Mouse (Mus musculus) macrophage (primary cell): Measurements from ENCODE around the gene Gse1. TPM values are rescaled to one million over a fixed set of nuclear protein-coding genes. Genes with fewer than 3 reads are reported as not detected.
A peak's percentile ranks its signal among the peaks of the same experiment; 100 is the strongest.

Source experiments
- H3K27ac ChIP-seq: fragments of 350-480 bp; formaldehyde crosslinking; 2 replicates; pipeline ENCODE4 v1.9.0; 2021
- H3K36me3 ChIP-seq: fragments of 350-480 bp; formaldehyde crosslinking; 2 replicates; pipeline ENCODE4 v1.9.0; 2021; ENCODE audit errors: inconsistent target
- H3K4me3 ChIP-seq: fragments of 350-480 bp; formaldehyde crosslinking; 2 replicates; pipeline ENCODE4 v1.9.0; 2021; ENCODE audit errors: inconsistent target
- H3K79me2 ChIP-seq: fragments of 350-480 bp; formaldehyde crosslinking; 2 replicates; pipeline ENCODE4 v1.9.0; 2021; ENCODE audit errors: inconsistent target
- WGBS: methylation state at CpG from one replicate; pipeline ENCODE4 v1.1.7; 2026; ENCODE audit warnings: inconsistent platforms; ENCODE audit not compliant: missing documents; 5-methylcytosine and 5-hydroxymethylcytosine counted together
- polyA plus RNA-seq: library from polyadenylated mRNA; stranded (reverse); fragments of 250-400 nt; gene quantifications from 3 replicates; pipeline ENCODE4 v1.2.4, GENCODE M21; 2018; ENCODE audit warnings: inconsistent platforms

Gene Gse1
- polyA plus RNA-seq, 1 experiment from 2014 or later = 10.8 TPM

DNA sequence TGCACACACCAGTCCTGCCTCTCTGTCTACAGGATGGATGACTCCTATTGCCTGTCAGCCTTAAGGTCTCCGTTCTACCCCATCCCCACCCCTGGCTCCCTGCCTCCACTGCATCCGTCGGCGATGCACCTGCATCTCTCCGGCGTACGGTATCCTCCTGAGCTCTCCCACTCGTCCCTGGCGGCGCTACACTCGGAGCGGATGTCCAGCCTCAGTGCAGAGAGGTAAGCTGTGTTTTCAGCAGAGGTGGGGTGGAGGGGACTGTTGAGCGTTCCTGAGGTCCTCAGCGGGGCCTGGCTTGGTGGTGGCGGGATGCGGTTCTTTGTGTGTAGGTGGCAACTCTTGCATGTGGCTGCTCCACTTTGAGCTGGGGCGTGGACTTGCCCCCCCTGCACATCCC is 339.5 kb downstream of the Gse1 start:
- H3K4me3 ChIP-seq = no peak overlapping the region
- peaks cover 17% of the 10 kb centered on the region; the same call in 1 of the 2 replicates for H3K79me2 ChIP-seq
- H3K27ac ChIP-seq = no peak overlapping the region
- 94% methylated on average over 13 of the region's 17 CpGs for WGBS
- peaks cover 28% of the 10 kb centered on the region; the same call in 1 of the 2 replicates for H3K36me3 ChIP-seq

DNA sequence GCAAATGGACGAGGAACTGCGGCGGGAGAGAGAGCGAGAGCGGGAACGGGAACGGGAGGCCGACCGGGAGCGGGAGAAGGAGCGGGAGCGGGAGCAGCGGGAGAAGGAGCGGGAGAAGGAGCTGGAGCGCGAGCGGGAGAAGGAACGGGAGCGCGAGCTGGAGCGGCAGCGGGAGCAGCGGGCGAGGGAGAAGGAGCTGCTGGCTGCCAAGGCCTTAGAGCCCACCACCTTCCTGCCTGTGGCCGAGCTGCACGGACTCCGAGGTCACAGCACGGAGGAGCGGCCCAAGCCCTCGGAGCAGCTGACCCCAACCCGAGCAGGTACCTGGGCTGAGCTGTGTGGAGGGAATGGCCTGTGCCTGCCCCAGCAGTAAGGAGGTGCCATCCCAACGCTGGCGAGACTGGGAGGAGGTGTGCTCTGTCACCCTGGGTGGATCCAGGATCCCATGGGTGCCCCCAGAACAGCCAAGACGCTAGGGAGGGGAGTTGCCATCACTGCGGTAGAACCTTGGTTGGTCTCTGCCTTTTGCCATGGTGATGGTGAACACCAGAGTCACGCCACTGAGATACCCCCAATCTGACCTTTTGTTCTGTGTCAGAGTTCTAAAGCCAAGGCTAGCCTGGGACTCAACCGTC is 340.0 kb downstream of the Gse1 start:
- 94% methylated on average over 35 of the region's 37 CpGs for WGBS
- no peak overlapping the region for H3K27ac ChIP-seq
- H3K4me3 ChIP-seq = no peak overlapping the region

DNA sequence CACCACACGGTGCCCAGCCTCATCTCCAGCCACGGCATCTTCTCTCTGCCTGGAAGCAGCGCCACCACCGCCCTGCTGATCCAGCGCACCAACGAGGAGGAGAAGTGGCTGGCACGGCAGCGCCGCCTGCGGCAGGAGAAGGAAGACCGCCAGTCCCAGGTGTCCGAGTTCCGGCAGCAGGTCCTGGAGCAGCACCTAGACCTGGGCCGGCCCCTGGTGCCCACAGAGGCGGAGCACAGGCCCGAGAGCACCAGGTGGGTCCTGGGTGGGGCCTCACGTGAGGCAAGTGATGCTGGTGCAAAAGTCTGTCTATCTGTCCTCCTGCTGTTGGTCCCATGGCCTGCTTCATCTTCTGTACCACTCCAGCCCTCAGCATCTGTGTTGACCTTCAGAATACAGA is 340.9 kb downstream of the Gse1 start:
- 95% methylated on average over 8 of the region's 17 CpGs for WGBS
- H3K27ac ChIP-seq = no peak overlapping the region

More for the DNA sequence above, 340.0 kb downstream of the Gse1 start:
- peaks cover 33% of the 10 kb centered on the region; the same call in 1 of the 2 replicates for H3K36me3 ChIP-seq
- H3K79me2 ChIP-seq = peaks cover 17% of the 10 kb centered on the region; the same call in 1 of the 2 replicates

DNA sequence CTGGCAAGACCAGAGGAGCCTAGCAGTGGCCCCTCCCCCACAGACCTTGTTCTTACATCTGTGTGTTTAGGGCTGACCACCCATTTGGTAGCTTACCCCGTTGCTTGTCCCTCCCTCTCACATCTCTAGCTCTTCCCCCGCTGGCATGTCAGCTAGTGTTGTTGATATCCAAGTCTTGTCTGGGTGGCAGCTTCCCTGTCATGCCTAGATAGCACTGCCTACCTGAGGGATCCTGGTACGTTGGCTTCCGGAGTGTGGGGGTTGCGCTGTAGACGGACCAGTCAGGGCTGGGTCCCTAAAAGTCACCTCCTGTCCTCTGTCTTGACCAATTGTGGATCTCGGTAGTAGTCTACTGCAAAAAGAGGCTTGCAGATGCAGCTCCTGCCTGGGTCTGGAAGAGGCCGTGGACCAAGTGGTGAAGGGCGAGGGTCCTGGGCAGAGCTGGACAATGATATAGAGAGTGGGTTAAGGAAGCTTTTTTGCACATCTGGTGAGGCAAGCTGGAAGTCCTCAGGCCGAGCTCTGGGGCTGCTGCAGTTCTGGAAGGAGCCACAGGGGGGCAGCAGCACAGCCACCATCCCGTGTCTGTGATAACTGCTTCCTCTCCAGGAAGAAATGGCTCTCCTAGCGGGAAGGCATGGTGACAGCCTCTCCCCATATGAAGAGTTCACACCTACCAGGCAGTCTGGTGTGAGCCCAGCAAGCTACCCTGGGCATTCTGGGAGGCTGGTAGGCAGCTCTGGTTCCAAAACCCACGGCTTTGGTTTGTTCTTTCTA is 341.9 kb downstream of the Gse1 start:
- H3K4me3 ChIP-seq = no peak overlapping the region
- H3K27ac ChIP-seq = no peak overlapping the region
- H3K79me2 ChIP-seq = peaks cover 16% of the 10 kb centered on the region; the same call in 1 of the 2 replicates
- peaks cover 51% of the 10 kb centered on the region for H3K36me3 ChIP-seq
- WGBS = 61% methylated on average over 13 of the region's 13 CpGs

More for the DNA sequence above, 340.9 kb downstream of the Gse1 start:
- peaks cover 41% of the 10 kb centered on the region; the same call in 1 of the 2 replicates for H3K36me3 ChIP-seq
- no peak overlapping the region for H3K4me3 ChIP-seq
- peaks cover 17% of the 10 kb centered on the region; the same call in 1 of the 2 replicates for H3K79me2 ChIP-seq

DNA sequence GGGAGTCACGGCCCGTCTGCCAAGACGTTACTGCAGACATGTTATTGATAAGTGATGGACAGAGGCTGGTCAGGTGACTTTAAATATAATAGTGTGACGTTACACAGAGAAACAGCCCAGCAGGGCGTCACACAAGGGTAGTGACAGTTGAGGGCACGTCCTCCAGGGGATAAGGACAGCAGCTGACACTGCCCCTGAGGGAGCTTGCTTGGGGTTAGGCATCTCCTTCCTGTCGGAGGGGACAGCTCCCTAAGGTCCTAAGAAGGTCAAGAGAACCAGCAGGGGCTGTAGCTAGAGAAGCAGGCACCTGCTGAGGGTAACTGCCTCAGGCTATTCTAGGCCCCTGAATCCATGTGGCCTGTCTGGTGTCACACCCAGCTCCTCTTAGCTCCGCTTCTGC is 343.3 kb downstream of the Gse1 start:
- Histone ChIP-seq H3K79me2 (peaks cover 2% of the 10 kb centered on the region; the same call in 1 of the 2 replicates), H3K4me3 (no peak overlapping the region), H3K36me3 (peaks cover 64% of the 10 kb centered on the region), H3K27ac (no peak overlapping the region)
- 100% methylated on average over 8 of the region's 8 CpGs for WGBS

- H3K27ac ChIP-seq = peak overlapping the region; percentile 22; the same call in 1 of the 2 replicates
- no peaks in the 10 kb centered on the region for H3K79me2 ChIP-seq
- 14% methylated on average over 20 of the region's 21 CpGs for WGBS
- peaks cover 64% of the 10 kb centered on the region for H3K36me3 ChIP-seq
- H3K4me3 ChIP-seq = no peak overlapping the region
These were observed 344.3 kb downstream of the Gse1 start for GRCm38 (mm10) chr8:120572534-120572933.

DNA sequence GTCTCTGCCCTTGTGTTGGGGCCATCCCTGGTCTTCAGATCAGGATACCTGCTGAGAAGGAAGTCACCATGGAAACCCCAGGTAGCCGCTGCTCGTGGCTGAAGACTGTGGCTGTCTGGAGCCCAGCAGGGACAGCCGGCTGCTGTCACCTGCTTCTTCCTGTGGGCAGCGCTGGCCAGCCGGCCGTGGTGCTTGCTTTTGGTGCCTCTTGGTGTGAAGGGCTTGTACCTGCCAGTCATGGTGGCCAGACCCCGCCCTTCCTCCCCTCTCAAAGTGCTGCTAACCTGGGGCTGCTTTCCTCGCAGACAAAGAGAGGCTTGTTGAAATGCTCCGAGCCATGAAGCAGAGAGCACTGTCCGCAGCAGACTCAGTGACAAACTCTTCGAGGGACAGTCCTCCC is 345.6 kb downstream of the Gse1 start:
- Histone ChIP-seq H3K36me3 (peaks cover 73% of the 10 kb centered on the region), H3K27ac (no peak overlapping the region), H3K79me2 (no peaks in the 10 kb centered on the region), H3K4me3 (no peak overlapping the region)
- WGBS = 90% methylated on average over 11 of the region's 11 CpGs

DNA sequence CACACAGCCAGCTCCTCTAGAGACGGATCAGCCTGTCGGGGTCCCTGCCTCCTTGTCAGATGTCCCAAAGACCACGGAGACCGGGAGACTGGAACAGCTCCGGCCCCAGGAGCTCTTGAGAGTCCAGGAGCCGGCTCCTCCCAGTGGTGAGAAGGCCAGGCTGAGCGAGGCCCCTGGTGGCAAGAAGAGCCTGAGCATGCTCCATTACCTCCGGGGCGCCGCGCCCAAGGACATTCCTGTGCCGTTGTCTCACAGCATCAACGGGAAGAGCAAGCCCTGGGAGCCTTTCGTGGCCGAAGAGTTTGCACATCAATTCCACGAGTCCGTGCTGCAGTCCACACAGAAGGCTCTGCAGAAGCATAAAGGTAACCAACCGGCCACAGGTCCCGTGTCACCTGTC is 346.7 kb downstream of the Gse1 start:
- 97% methylated on average over 17 of the region's 19 CpGs for WGBS
- peaks cover 84% of the 10 kb centered on the region for H3K36me3 ChIP-seq
- no peak overlapping the region for H3K27ac ChIP-seq
- no peaks in the 10 kb centered on the region for H3K79me2 ChIP-seq
- no peak overlapping the region for H3K4me3 ChIP-seq

GRCm38 (mm10) chr8:120575801-120576200 is 347.5 kb downstream of the Gse1 start:
- WGBS = 93% methylated on average over 9 of the region's 9 CpGs
- Histone ChIP-seq H3K79me2 (no peaks in the 10 kb centered on the region), H3K36me3 (peaks cover 92% of the 10 kb centered on the region), H3K4me3 (no peak overlapping the region), H3K27ac (no peak overlapping the region)

DNA sequence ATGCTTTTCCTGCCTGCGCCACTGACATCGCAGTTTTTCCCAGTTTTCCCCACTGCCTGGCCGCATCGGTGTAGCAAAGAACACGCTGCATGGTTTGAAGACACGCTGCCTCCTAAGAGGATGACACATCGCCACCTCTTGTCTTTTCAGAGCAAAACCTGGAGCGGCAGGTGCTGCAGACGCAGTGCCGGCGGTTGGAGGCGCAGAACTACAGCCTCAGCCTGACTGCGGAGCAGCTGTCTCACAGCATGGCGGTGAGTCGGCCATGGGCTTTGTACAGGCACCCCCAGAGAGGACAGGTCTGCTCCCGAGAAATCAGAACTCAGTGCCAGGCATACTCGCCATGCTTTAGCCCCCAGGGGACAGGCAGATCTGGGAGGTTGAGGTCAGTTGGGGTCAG is 349.6 kb downstream of the Gse1 start:
- 95% methylated on average over 16 of the region's 17 CpGs for WGBS
- peaks cover 89% of the 10 kb centered on the region for H3K36me3 ChIP-seq
- H3K4me3 ChIP-seq = no peak overlapping the region
- no peaks in the 10 kb centered on the region for H3K79me2 ChIP-seq
- no peak overlapping the region for H3K27ac ChIP-seq

- H3K4me3 ChIP-seq = no peak overlapping the region
- H3K79me2 ChIP-seq = no peaks in the 10 kb centered on the region
- no peak overlapping the region for H3K27ac ChIP-seq
- WGBS = 93% methylated on average over 8 of the region's 8 CpGs
- peaks cover 62% of the 10 kb centered on the region for H3K36me3 ChIP-seq
These were observed 352.2 kb downstream of the Gse1 start for GRCm38 (mm10) chr8:120580336-120581000.

DNA sequence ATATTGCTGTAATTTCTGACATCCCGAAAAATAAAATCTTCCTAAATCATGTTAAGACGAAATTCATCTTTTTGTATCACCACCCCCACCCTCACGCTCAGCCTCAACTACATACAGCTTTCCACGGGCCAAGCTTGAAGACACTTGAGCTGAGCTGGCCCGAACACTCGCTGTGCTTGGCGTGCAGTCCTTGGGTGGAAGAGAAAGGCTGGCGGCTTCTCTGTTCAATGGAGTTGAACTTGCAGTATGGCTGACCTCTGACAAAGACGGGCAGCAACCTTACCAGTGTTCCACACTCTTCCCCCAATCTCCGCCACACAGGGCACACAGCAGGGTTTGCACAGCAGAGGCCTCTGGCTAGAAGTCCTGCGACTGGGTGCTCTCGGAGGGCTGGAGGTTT is 353.1 kb downstream of the Gse1 start:
- H3K79me2 ChIP-seq = no peaks in the 10 kb centered on the region
- H3K27ac ChIP-seq = no peak overlapping the region
- H3K36me3 ChIP-seq = peaks cover 54% of the 10 kb centered on the region
- WGBS = 93% methylated on average over 12 of the region's 12 CpGs
- H3K4me3 ChIP-seq = no peak overlapping the region

DNA sequence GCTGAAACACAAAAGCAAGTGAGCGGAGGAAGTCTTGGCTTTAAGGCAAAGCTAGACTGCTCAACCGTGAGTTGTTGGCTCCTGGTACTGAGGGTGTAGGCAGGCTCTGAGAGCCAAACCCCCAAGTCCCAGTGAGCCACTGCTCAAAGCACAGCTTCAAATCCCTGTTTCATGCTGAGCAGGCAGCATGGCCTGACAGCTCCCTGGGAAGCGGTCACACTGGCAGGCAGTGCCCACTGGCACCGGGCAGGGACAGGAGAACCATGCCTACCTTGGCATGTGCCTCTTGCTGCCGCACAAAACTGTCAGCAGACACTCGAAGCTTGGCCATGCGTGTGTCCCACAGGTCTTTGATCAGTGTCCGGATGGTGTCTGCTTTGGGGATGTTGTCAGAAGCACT is 353.6 kb downstream of the Gse1 start:
- no peak overlapping the region for H3K27ac ChIP-seq
- H3K79me2 ChIP-seq = 0 out of 2 replicates have a peak, but pooled peaks cover 3% of the 10 kb centered on the region
- H3K36me3 ChIP-seq = peaks cover 49% of the 10 kb centered on the region
- 92% methylated on average over 8 of the region's 8 CpGs for WGBS
- H3K4me3 ChIP-seq = no peak overlapping the region

DNA sequence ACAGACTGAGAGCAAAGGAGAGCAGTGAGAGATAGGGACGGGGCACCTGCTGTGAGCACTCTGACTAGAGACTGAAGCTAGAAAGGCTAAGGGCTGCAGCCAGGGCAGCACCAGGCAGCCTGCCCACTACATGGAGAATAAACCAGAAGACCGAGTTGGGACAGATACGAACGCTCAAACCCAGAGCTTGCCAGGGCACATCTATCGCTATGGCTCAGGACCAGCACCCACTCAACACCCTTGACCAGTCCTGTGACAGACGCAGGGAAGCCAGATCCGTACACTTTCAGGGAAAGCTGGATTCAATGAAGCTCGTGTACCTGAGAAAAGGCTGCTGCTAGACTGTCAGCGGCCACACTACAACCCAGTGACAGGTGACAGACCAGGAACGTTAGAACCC is 357.3 kb downstream of the Gse1 start:
- peaks cover 13% of the 10 kb centered on the region; the same call in 1 of the 2 replicates for H3K79me2 ChIP-seq
- H3K36me3 ChIP-seq = peaks cover 12% of the 10 kb centered on the region
- no peak overlapping the region for H3K4me3 ChIP-seq
- no peak overlapping the region for H3K27ac ChIP-seq
- 91% methylated on average over 10 of the region's 10 CpGs for WGBS
